Mouse (Mus musculus) olfactory bulb, adult 2 months (tissue): Measurements from ENCODE around the gene Cx3cr1. TPM values are rescaled to one million over a fixed set of nuclear protein-coding genes. Genes with fewer than 3 reads are reported as not detected.

Experiments
- H3K27ac ChIP-seq: fragments of 200-500 bp; 2 replicates; pipeline ENCODE4 v1.5.1; 2012; ENCODE audit warnings: low read depth, low read length; ENCODE audit not compliant: insufficient read depth
- H3K4me1 ChIP-seq: fragments of 200-500 bp; 2 replicates; pipeline ENCODE4 v1.6.1; 2012; ENCODE audit warnings: low read length; ENCODE audit not compliant: control insufficient read depth, insufficient read depth
- H3K4me3 ChIP-seq: fragments of 200-500 bp; 2 replicates; pipeline ENCODE4 v1.5.1; 2012; ENCODE audit warnings: mild to moderate bottlenecking, low read depth, low read length, moderate library complexity; ENCODE audit not compliant: insufficient read depth
- CTCF ChIP-seq: fragments of 200-500 bp; IDR thresholded peaks from 2 replicates; pipeline ENCODE4 v1.5.1; 2012; ENCODE audit warnings: low read depth, mild to moderate bottlenecking, low read length, moderate library complexity; ENCODE audit not compliant: insufficient read depth
- POLR2A ChIP-seq: fragments of 200-500 bp; IDR thresholded peaks from 2 replicates; pipeline ENCODE4 v1.6.1; 2012; ENCODE audit warnings: mild to moderate bottlenecking, low read depth, low read length, moderate library complexity; ENCODE audit not compliant: insufficient read depth
- WGBS: fragments of 180-500 bp; shearing (Covaris S2); methylation state at CpG from one replicate; pipeline ENCODE4 v1.1.7; 2018; 5-methylcytosine and 5-hydroxymethylcytosine counted together
- polyA plus RNA-seq: library from polyadenylated mRNA; stranded (reverse); fragments of >200 nt; gene quantifications from 2 replicates; pipeline ENCODE4 v1.2.4, GENCODE M21; 2012; ENCODE audit warnings: low replicate concordance; ENCODE audit not compliant: missing spikeins, insufficient read depth, insufficient read length

The Cx3cr1 gene
- polyA plus RNA-seq, 1 experiment, result not detected

DNA sequence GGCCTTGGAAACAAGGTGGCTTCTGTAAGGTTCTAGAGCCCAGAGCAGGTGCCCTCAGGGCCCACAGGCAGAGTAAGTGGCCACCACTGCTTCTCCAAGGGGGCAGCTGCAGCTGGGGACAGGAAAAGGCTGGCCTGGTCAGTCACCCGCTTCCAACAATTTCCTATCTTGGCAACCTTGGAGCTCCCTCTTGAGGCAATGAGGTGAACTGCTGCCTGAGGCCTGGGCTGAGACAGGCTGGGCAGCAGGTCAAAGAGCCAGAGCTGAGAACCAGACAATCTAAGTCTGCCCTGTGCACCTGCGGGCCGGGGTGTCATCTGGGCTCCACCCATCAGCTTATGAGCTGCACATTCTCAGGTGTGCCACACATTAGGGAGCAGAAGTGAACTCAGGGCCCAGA lies 3.5 kb upstream of the Cx3cr1 start:
- Histone ChIP-seq H3K4me1 (no peaks in the 10 kb centered on the region), H3K27ac (no peak overlapping the region), H3K4me3 (no peak overlapping the region)
- TF ChIP-seq POLR2A (no peak), CTCF (peak; percentile 90; the same call in 1 of the 2 replicates)
- 11% methylated on average over 3 of the region's 3 CpGs for WGBS

- WGBS, result 78% methylated on average over 2 of the region's 2 CpGs
- Histone ChIP-seq H3K27ac (no peak overlapping the region), H3K4me3 (no peak overlapping the region), H3K4me1 (no peaks in the 10 kb centered on the region)
- TF ChIP-seq POLR2A (no peak), CTCF (no peak)
These were observed 1.6 kb upstream of the Cx3cr1 start for GRCm38 (mm10) chr9:120071251-120071650.

DNA sequence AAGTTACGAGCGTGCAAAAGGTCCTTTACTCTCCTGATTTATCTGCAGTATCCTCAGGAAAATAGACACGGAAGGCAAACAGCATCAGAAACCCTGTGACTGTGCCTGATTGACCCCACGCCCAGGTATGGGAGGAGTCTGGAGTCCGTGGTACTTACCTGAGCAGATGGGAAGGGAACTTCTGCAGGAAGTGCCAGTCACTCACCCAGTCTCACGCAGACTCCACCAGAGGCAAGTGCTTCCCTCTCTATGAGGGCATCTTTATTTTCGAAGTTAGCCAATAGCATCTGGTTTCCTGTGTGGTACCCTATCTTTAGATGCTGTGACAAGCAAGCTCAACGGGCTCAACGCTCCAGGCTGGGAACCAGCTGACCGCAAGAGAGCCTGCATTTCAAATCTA lies 1.6 kb downstream of the Cx3cr1 start:
- Histone ChIP-seq H3K4me1 (no peaks in the 10 kb centered on the region), H3K4me3 (no peak overlapping the region), H3K27ac (no peak overlapping the region)
- WGBS, result 77% methylated on average over 10 of the region's 10 CpGs
- TF ChIP-seq CTCF, result no peak
- no peak for TF ChIP-seq POLR2A

DNA sequence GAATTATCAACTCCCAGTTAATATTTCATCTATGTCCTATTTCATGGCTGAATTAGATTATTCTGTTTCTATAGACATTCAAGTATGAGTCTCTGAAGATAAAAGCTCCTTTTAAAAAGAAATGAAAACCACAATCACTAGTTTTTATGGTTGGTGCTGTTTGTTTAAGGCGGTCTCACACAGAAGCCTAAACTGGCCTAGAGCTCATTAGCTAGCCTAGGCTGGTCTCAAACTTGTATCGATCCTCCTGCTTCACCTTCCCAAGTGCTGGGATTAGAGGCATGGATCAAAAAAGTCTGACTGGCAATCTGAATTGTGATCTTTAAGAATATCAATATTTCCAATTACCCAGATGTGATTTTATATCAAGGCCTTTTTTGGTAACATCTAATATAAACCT lies 2.1 kb downstream of the Cx3cr1 start:
- H3K4me3 ChIP-seq, result no peak overlapping the region
- WGBS, result 89% methylated on average over 2 of the region's 2 CpGs
- H3K4me1 ChIP-seq, result no peaks in the 10 kb centered on the region
- H3K27ac ChIP-seq, result no peak overlapping the region
- TF ChIP-seq POLR2A, result no peak

GRCm38 (mm10) chr9:120064317-120064716 lies 5.4 kb downstream of the Cx3cr1 start:
- Histone ChIP-seq H3K27ac (no peak overlapping the region), H3K4me1 (no peaks in the 10 kb centered on the region), H3K4me3 (no peak overlapping the region)
- 72% methylated on average over 4 of the region's 4 CpGs for WGBS
- no peak for TF ChIP-seq CTCF
- no peak for TF ChIP-seq POLR2A

DNA sequence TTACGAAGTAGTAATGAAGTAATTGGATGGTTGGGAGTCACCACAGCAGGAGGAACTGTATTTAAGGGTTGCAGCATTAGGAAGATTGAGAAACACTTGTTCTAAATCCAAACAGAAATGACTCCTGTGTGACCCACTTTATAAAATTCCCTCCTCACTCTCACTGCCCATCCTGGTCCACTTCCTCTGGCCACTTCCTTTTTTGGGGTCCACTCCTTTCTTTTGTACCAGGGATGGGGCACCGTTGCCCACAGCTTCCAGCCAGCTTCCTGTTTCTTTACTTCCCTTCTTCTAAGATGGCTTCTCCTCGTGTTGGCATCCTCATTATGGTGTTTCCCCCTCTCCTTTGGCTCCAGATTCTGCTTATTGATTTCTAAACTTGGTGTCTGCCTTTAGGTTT lies 10.9 kb downstream of the Cx3cr1 start:
- Histone ChIP-seq H3K4me3 (no peak overlapping the region), H3K27ac (no peak overlapping the region), H3K4me1 (no peaks in the 10 kb centered on the region)
- TF ChIP-seq POLR2A (no peak), CTCF (no peak)
- 64% methylated on average over 3 of the region's 3 CpGs for WGBS

- Histone ChIP-seq H3K4me3 (no peak overlapping the region), H3K27ac (no peak overlapping the region), H3K4me1 (no peaks in the 10 kb centered on the region)
- TF ChIP-seq CTCF (no peak), POLR2A (no peak)
- 93% methylated on average over 9 of the region's 9 CpGs for WGBS
These were observed 13.5 kb downstream of the Cx3cr1 start for GRCm38 (mm10) chr9:120056201-120056600.

DNA sequence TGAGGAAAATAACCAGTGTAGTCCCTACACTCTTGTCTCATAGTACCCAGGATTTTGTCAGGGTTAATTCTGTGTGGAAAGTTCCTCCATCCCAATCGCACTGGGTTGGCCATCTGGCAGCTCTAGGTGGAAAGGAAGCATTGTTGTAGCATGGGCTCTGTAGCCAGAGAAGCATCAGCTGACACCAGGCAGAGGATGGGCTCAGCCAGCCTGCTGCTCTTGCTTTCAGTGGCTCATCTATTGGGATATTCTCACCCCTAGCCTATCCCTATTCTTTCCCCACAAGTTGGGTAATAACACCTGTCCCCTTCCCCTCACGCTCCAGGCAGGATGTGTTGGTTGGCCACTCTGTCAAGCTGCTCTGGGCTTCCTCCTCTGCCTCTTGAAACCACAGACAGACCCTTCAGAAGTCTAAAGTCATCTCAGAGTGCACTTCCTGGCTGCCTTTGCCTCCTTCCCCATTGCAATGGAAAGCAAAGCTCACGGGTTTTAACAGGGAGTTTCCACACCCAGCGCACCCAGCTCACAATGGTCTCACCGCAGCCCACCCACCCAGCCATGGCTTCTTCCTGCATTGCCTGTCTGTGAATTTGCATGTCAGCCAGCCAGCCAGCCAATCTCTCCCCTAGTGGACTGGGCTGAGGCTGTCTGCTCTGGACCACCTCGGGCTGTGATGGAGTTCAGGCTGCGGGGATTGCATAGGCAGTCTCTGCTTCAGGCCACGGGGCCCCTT lies 15.0 kb downstream of the Cx3cr1 start:
- H3K4me1 ChIP-seq, result no peaks in the 10 kb centered on the region
- no peak overlapping the region for H3K4me3 ChIP-seq
- no peak overlapping the region for H3K27ac ChIP-seq
- TF ChIP-seq CTCF, result no peak
- TF ChIP-seq POLR2A, result no peak
- WGBS, result 52% methylated on average over 8 of the region's 8 CpGs

- WGBS, result 78% methylated on average over 3 of the region's 3 CpGs
- Histone ChIP-seq H3K27ac (no peak overlapping the region), H3K4me3 (no peak overlapping the region), H3K4me1 (no peaks in the 10 kb centered on the region)
- no peak for TF ChIP-seq CTCF
- TF ChIP-seq POLR2A, result no peak
These were observed 20.3 kb downstream of the Cx3cr1 start for GRCm38 (mm10) chr9:120049407-120049806.
